Mouse (Mus musculus): Measurements from ENCODE around the gene Rai1.

Rai1 gene

GRCm38 (mm10) chr11:60247753-60248550, 143.1 kb downstream of the Rai1 start:
- no peak for DNase-seq (ENCODE audit: extremely low spot score, low read depth, low spot score)
